Mouse (Mus musculus) adrenal gland, adult (tissue): Measurements from ENCODE around the gene Popdc3.
"Not testable (repeated sequence)": the region's sequence is repeated elsewhere in the genome, so short reads cannot be mapped to it uniquely, and the experiment has no call there.

Experiments used
- DNase-seq, 2 experiments: peaks; one replicate each; pipeline ENCODE4 v3.0.0; 2022 to 2023; ENCODE audit warnings: low spot score in 1 of 2; ENCODE audit not compliant: inconsistent age in 2 of 2

Popdc3 gene

GRCm38 (mm10) chr10:45194531-45194930 lies 16.6 kb downstream of the Popdc3 start:
- no peak for DNase-seq

GRCm38 (mm10) chr10:45204582-45204981 lies 26.7 kb downstream of the Popdc3 start:
- DNase-seq: no peak

- DNase-seq: no peak
These were observed 32.3 kb downstream of the Popdc3 start for GRCm38 (mm10) chr10:45210201-45210600.

- DNase-seq: peak in 1 of 2 experiments; percentile 32
These were observed 38.8 kb downstream of the Popdc3 start for GRCm38 (mm10) chr10:45216676-45217075.

GRCm38 (mm10) chr10:45229954-45230353 lies 52.1 kb downstream of the Popdc3 start:
- no peak for DNase-seq

- DNase-seq: peak in 1 of 2 experiments; percentile 56
These were observed 55.5 kb downstream of the Popdc3 start for GRCm38 (mm10) chr10:45233351-45233750.

- DNase-seq: no peak
These were observed 58.4 kb downstream of the Popdc3 start for GRCm38 (mm10) chr10:45236304-45236703.

GRCm38 (mm10) chr10:45237492-45237891 lies 59.6 kb downstream of the Popdc3 start:
- DNase-seq: no peak

- DNase-seq: no peak
These were observed 82.6 kb downstream of the Popdc3 start for GRCm38 (mm10) chr10:45260477-45260876.

GRCm38 (mm10) chr10:45262126-45262525 lies 84.2 kb downstream of the Popdc3 start:
- no peak for DNase-seq

GRCm38 (mm10) chr10:45276499-45276898 lies 98.6 kb downstream of the Popdc3 start:
- DNase-seq: no peak

GRCm38 (mm10) chr10:45276995-45277394 lies 99.1 kb downstream of the Popdc3 start:
- DNase-seq: no peak

- DNase-seq: no peak
These were observed 107.8 kb downstream of the Popdc3 start for GRCm38 (mm10) chr10:45285651-45286050.

- DNase-seq: no peak
These were observed 110.5 kb downstream of the Popdc3 start for GRCm38 (mm10) chr10:45288351-45288750.

GRCm38 (mm10) chr10:45289218-45290105 lies 111.6 kb downstream of the Popdc3 start:
- DNase-seq: peak in 1 of 2 experiments; percentile 22

- no peak for DNase-seq
These were observed 112.7 kb downstream of the Popdc3 start for GRCm38 (mm10) chr10:45290618-45291017.

- DNase-seq: not testable (repeated sequence)
These were observed 114.3 kb downstream of the Popdc3 start for GRCm38 (mm10) chr10:45292159-45292558.

GRCm38 (mm10) chr10:45295093-45295492 lies 117.2 kb downstream of the Popdc3 start:
- DNase-seq: no peak

- no peak for DNase-seq
These were observed 120.6 kb downstream of the Popdc3 start for GRCm38 (mm10) chr10:45298503-45298902.

- no peak for DNase-seq
These were observed 121.6 kb downstream of the Popdc3 start for GRCm38 (mm10) chr10:45299509-45299908.

- no peak for DNase-seq
These were observed 125.6 kb downstream of the Popdc3 start for GRCm38 (mm10) chr10:45303315-45304036.

- DNase-seq: no peak
These were observed 127.3 kb downstream of the Popdc3 start for GRCm38 (mm10) chr10:45305173-45305572.
